13 mouse cellular contexts compared by ENCODE assay signal in genomic region chr2:68292539-68293320, GRCm38 (mm10).
DNase-seq lines count a peak whose midpoint lies in the region; ATAC-seq lines count a peak whose summit lies in the region.
"Had no signal": no experiment of that assay in that cellular context is flagged by ENCODE, and none has a peak within 500 bp of the region (broad histone marks: within the 10 kb centered on the region; RNA-seq: fewer than 3 reads in every experiment).

No protein-coding gene starts in this region.

- H3K9me3 ChIP-seq in kidney, embryonic 14.5 days (ENCODE audit: control insufficient read depth, low read length), result no peaks in the 10 kb centered on the region
- no peaks in the 10 kb centered on the region for H3K9me3 ChIP-seq in midbrain, embryonic 15.5 days
- no peaks in the 10 kb centered on the region for H3K9me3 ChIP-seq in midbrain, embryonic 16.5 days (replicated peaks; ENCODE audit: control insufficient read depth, low read length, poor library complexity, severe bottlenecking)
- H3K9me3 ChIP-seq in limb, embryonic 10.5 days (replicated peaks), result no peaks in the 10 kb centered on the region
- no peaks in the 10 kb centered on the region for H3K9me3 ChIP-seq in stomach, embryonic 16.5 days (replicated peaks; ENCODE audit: control insufficient read depth, low read length)
- H3K9me3 ChIP-seq: forebrain, embryonic 10.5 days had no signal

- no peak overlapping the region for H3K27ac ChIP-seq in kidney, embryonic 14.5 days (ENCODE audit: low read depth, low read length)
- H3K27ac ChIP-seq in midbrain, embryonic 15.5 days, result no peak overlapping the region
- H3K27ac ChIP-seq in midbrain, embryonic 16.5 days (ENCODE audit: low read length), result no peak overlapping the region
- H3K27ac ChIP-seq in limb, embryonic 10.5 days, result peak overlapping the region; percentile 53; the same call in 1 of the 2 replicates
- peak overlapping the region; percentile 57; the same call in 1 of the 2 replicates for H3K27ac ChIP-seq in stomach, embryonic 16.5 days (ENCODE audit: low read length)
- H3K27ac ChIP-seq: forebrain, embryonic 10.5 days; layer of hippocampus, adult 2 months had no signal

- H3K4me1 ChIP-seq in kidney, embryonic 14.5 days (ENCODE audit: control insufficient read depth, insufficient read depth, low read length), result peaks cover 5% of the 10 kb centered on the region; the same call in 1 of the 2 replicates
- H3K4me1 ChIP-seq in midbrain, embryonic 15.5 days, result no peaks in the 10 kb centered on the region; the same call in 1 of the 2 replicates
- H3K4me1 ChIP-seq in midbrain, embryonic 16.5 days (ENCODE audit: control insufficient read depth, insufficient read depth, low read length), result no peaks in the 10 kb centered on the region
- peaks cover 21% of the 10 kb centered on the region for H3K4me1 ChIP-seq in limb, embryonic 10.5 days
- peaks cover 5% of the 10 kb centered on the region for H3K4me1 ChIP-seq in stomach, embryonic 16.5 days (ENCODE audit: control insufficient read depth, insufficient read depth, low read length)
- H3K4me1 ChIP-seq: forebrain, embryonic 10.5 days had no signal

- H3K27me3 ChIP-seq in kidney, embryonic 14.5 days (ENCODE audit: control insufficient read depth, insufficient read depth, low read length), result no peaks in the 10 kb centered on the region
- H3K27me3 ChIP-seq in midbrain, embryonic 15.5 days (replicated peaks), result no peaks in the 10 kb centered on the region
- no peaks in the 10 kb centered on the region for H3K27me3 ChIP-seq in midbrain, embryonic 16.5 days (ENCODE audit: control insufficient read depth, insufficient read depth, low read depth, low read length)
- no peaks in the 10 kb centered on the region for H3K27me3 ChIP-seq in limb, embryonic 10.5 days (ENCODE audit: low read depth, poor library complexity, severe bottlenecking)
- H3K27me3 ChIP-seq in stomach, embryonic 16.5 days (ENCODE audit: control insufficient read depth, insufficient read depth, low read length), result no peaks in the 10 kb centered on the region

- H3K4me3 ChIP-seq in kidney, embryonic 14.5 days (ENCODE audit: low read length), result no peak overlapping the region
- no peak overlapping the region for H3K4me3 ChIP-seq in midbrain, embryonic 15.5 days
- no peak overlapping the region for H3K4me3 ChIP-seq in midbrain, embryonic 16.5 days (ENCODE audit: low read depth, low read length)
- H3K4me3 ChIP-seq in limb, embryonic 10.5 days, result no peak overlapping the region
- no peak overlapping the region for H3K4me3 ChIP-seq in stomach, embryonic 16.5 days (replicated peaks; ENCODE audit: low read length)
- H3K4me3 ChIP-seq: forebrain, embryonic 10.5 days; layer of hippocampus, adult 2 months had no signal

- 44% methylated on average over 16 of the region's 16 CpGs for WGBS in kidney, embryonic 14.5 days
- 82% methylated on average over 16 of the region's 16 CpGs for WGBS in midbrain, embryonic 15.5 days
- WGBS in midbrain, embryonic 16.5 days, result 84% methylated on average over 16 of the region's 16 CpGs
- 34% methylated on average over 16 of the region's 16 CpGs for WGBS in limb, embryonic 10.5 days
- 47% methylated on average over 16 of the region's 16 CpGs for WGBS in stomach, embryonic 16.5 days

- no peak for DNase-seq in kidney, postnatal 25 days
- no peak for DNase-seq in limb, embryonic 10.5 days (ENCODE audit: low spot score)
- no peak for DNase-seq in layer of hippocampus, postnatal 10 days (ENCODE audit: low spot score in 2 of 2)
- no peak for DNase-seq in layer of hippocampus, postnatal 36 days
- DNase-seq: cerebellum, adult 18-20 months; lung, postnatal 14 days; right cerebral cortex, postnatal 4 days had no signal

- ATAC-seq in kidney, embryonic 14.5 days (ENCODE audit: low FRiP score, low TSS enrichment), result peak; percentile 86
- ATAC-seq in midbrain, embryonic 15.5 days (replicated peaks), result 0 out of 2 replicates have a peak, but pooled peaks have one; percentile 24
- no peak for ATAC-seq in midbrain, embryonic 16.5 days
- peak; percentile 69 for ATAC-seq in stomach, embryonic 16.5 days (ENCODE audit: insufficient read depth, low FRiP score)

- no peak overlapping the region for H3K4me2 ChIP-seq in kidney, embryonic 14.5 days (replicated peaks; ENCODE audit: low read depth, low read length)
- H3K4me2 ChIP-seq in midbrain, embryonic 15.5 days, result no peak overlapping the region
- no peak overlapping the region for H3K4me2 ChIP-seq in midbrain, embryonic 16.5 days (ENCODE audit: low read length)
- peak overlapping the region; percentile 33; the same call in 1 of the 2 replicates for H3K4me2 ChIP-seq in stomach, embryonic 16.5 days (ENCODE audit: low read depth, low read length)

- H3K36me3 ChIP-seq in kidney, embryonic 14.5 days (ENCODE audit: control insufficient read depth, insufficient read depth, low read length), result no peaks in the 10 kb centered on the region
- no peaks in the 10 kb centered on the region; the same call in 1 of the 2 replicates for H3K36me3 ChIP-seq in midbrain, embryonic 15.5 days (replicated peaks)
- H3K36me3 ChIP-seq in midbrain, embryonic 16.5 days (ENCODE audit: control insufficient read depth, insufficient read depth, low read length), result no peaks in the 10 kb centered on the region
- peaks cover 5% of the 10 kb centered on the region; the same call in 1 of the 2 replicates for H3K36me3 ChIP-seq in limb, embryonic 10.5 days
- H3K36me3 ChIP-seq in stomach, embryonic 16.5 days (ENCODE audit: control insufficient read depth, insufficient read depth, low read length), result no peaks in the 10 kb centered on the region

- H3K9ac ChIP-seq in kidney, embryonic 14.5 days (ENCODE audit: low read depth, low read length), result no peak overlapping the region
- H3K9ac ChIP-seq in midbrain, embryonic 15.5 days, result no peak overlapping the region
- H3K9ac ChIP-seq in midbrain, embryonic 16.5 days (ENCODE audit: low read depth, low read length), result no peak overlapping the region
- no peak overlapping the region for H3K9ac ChIP-seq in stomach, embryonic 16.5 days (ENCODE audit: low read length)

Comparison
In these comparisons a context has a peak if more than half of its experiments do, and no peak if none do; other contexts are left out.
1. H3K27ac ChIP-seq: peak in limb, embryonic 10.5 days (single experiment) and stomach, embryonic 16.5 days (single experiment); none in kidney, embryonic 14.5 days (single experiment), midbrain, embryonic 15.5 days (single experiment) and midbrain, embryonic 16.5 days (single experiment).